Mouse (Mus musculus): Measurements from ENCODE around the gene Synpo2. TPM values are rescaled to one million over a fixed set of nuclear protein-coding genes. Genes with fewer than 3 reads are reported as not detected.

Synpo2 gene
- polyA plus RNA-seq, 2 experiments: 0.03 to 0.04 TPM

- TF ChIP-seq CTCF (IDR thresholded peaks at IDR 0.05; ENCODE audit: low read depth) (no peak), EP300 (IDR thresholded peaks at IDR 0.05; ENCODE audit: low read depth) (no peak)
- H3K4me1 ChIP-seq (replicated peaks; ENCODE audit: control insufficient read depth in 2 of 2, insufficient read depth in 2 of 2, low read length in 1 of 2): peaks cover 0 to 4% of the 10 kb centered on the region in 2 experiments; a peak in 2 of 4 replicates
- DNase-seq (ENCODE audit: low read depth in 3 of 3, low spot score in 3 of 3) (no peak), ATAC-seq (ENCODE audit: insufficient read depth) (no peak)
- no peak overlapping the region for H3K27ac ChIP-seq
- H3K36me3 ChIP-seq (replicated peaks; ENCODE audit: control insufficient read depth, insufficient read depth, low read depth): no peaks in the 10 kb centered on the region
- H3K4me2 ChIP-seq (ENCODE audit: low read depth): no peak overlapping the region
- no peak overlapping the region for H3K4me3 ChIP-seq (ENCODE audit: insufficient read depth in 1 of 2, low read depth in 2 of 2, low read length in 2 of 2)
- H3K9me3 ChIP-seq (ENCODE audit: control insufficient read depth, low read length): no peaks in the 10 kb centered on the region
- no peak overlapping the region for H3K9ac ChIP-seq (replicated peaks)
- H3K27me3 ChIP-seq (ENCODE audit: control insufficient read depth, insufficient read depth, low read length): no peaks in the 10 kb centered on the region
- WGBS (ENCODE audit: insufficient replicate concordance): 73% methylated on average over 1 of the region's 1 CpGs
Observed at GRCm38 (mm10) chr3:123058832-123059231, 177.1 kb downstream of the Synpo2 start.

- Histone ChIP-seq H3K4me1 (replicated peaks; ENCODE audit: control insufficient read depth in 2 of 2, insufficient read depth in 2 of 2, low read length in 1 of 2) (no peaks in the 10 kb centered on the region), H3K27me3 (ENCODE audit: control insufficient read depth, insufficient read depth, low read length) (no peaks in the 10 kb centered on the region), H3K27ac (no peak overlapping the region), H3K9me3 (ENCODE audit: control insufficient read depth, low read length) (no peaks in the 10 kb centered on the region), H3K4me3 (ENCODE audit: insufficient read depth in 1 of 2, low read depth in 2 of 2, low read length in 2 of 2) (no peak overlapping the region), H3K4me2 (ENCODE audit: low read depth) (no peak overlapping the region), H3K36me3 (replicated peaks; ENCODE audit: control insufficient read depth, insufficient read depth, low read depth) (no peaks in the 10 kb centered on the region), H3K9ac (replicated peaks) (no peak overlapping the region)
- ATAC-seq (ENCODE audit: insufficient read depth) (no peak), DNase-seq (ENCODE audit: low read depth in 3 of 3, low spot score in 3 of 3) (no peak)
- WGBS (ENCODE audit: insufficient replicate concordance): 66% methylated on average over 5 of the region's 5 CpGs
- TF ChIP-seq CTCF (IDR thresholded peaks at IDR 0.05; ENCODE audit: low read depth) (no peak), EP300 (IDR thresholded peaks at IDR 0.05; ENCODE audit: low read depth) (no peak)
Observed at GRCm38 (mm10) chr3:123054178-123054577, 181.8 kb downstream of the Synpo2 start.

GRCm38 (mm10) chr3:123053192-123053938 is 182.6 kb downstream of the Synpo2 start:
- 31% methylated on average over 8 of the region's 8 CpGs for WGBS (ENCODE audit: insufficient replicate concordance)
- Histone ChIP-seq H3K27ac (no peak overlapping the region), H3K27me3 (ENCODE audit: control insufficient read depth, insufficient read depth, low read length) (no peaks in the 10 kb centered on the region), H3K9me3 (ENCODE audit: control insufficient read depth, low read length) (no peaks in the 10 kb centered on the region), H3K36me3 (replicated peaks; ENCODE audit: control insufficient read depth, insufficient read depth, low read depth) (no peaks in the 10 kb centered on the region), H3K4me2 (ENCODE audit: low read depth) (no peak overlapping the region), H3K9ac (replicated peaks) (no peak overlapping the region), H3K4me1 (replicated peaks; ENCODE audit: control insufficient read depth in 2 of 2, insufficient read depth in 2 of 2, low read length in 1 of 2) (no peaks in the 10 kb centered on the region), H3K4me3 (ENCODE audit: insufficient read depth in 1 of 2, low read depth in 2 of 2, low read length in 2 of 2) (no peak overlapping the region)
- TF ChIP-seq CTCF (IDR thresholded peaks at IDR 0.05; ENCODE audit: low read depth): no peak
- no peak for TF ChIP-seq EP300 (IDR thresholded peaks at IDR 0.05; ENCODE audit: low read depth)
- ATAC-seq (ENCODE audit: insufficient read depth) (no peak), DNase-seq (ENCODE audit: low read depth in 3 of 3, low spot score in 3 of 3) (no peak)

- 76% methylated on average over 1 of the region's 1 CpGs for WGBS (ENCODE audit: insufficient replicate concordance)
- TF ChIP-seq CTCF (IDR thresholded peaks at IDR 0.05; ENCODE audit: low read depth) (no peak), EP300 (IDR thresholded peaks at IDR 0.05; ENCODE audit: low read depth) (no peak)
- no peaks in the 10 kb centered on the region for H3K27me3 ChIP-seq (ENCODE audit: control insufficient read depth, insufficient read depth, low read length)
- no peak overlapping the region for H3K9ac ChIP-seq (replicated peaks)
- H3K36me3 ChIP-seq (replicated peaks; ENCODE audit: control insufficient read depth, insufficient read depth, low read depth): no peaks in the 10 kb centered on the region
- H3K27ac ChIP-seq: no peak overlapping the region
- H3K9me3 ChIP-seq (ENCODE audit: control insufficient read depth, low read length): no peaks in the 10 kb centered on the region
- no peak for DNase-seq (ENCODE audit: low read depth in 3 of 3, low spot score in 3 of 3)
- H3K4me2 ChIP-seq (ENCODE audit: low read depth): no peak overlapping the region
- no peak for ATAC-seq (ENCODE audit: insufficient read depth)
- no peak overlapping the region for H3K4me3 ChIP-seq (ENCODE audit: insufficient read depth in 1 of 2, low read depth in 2 of 2, low read length in 2 of 2)
- no peaks in the 10 kb centered on the region for H3K4me1 ChIP-seq (replicated peaks; ENCODE audit: control insufficient read depth in 2 of 2, insufficient read depth in 2 of 2, low read length in 1 of 2)
Observed at GRCm38 (mm10) chr3:123042308-123042707, 193.6 kb downstream of the Synpo2 start.

GRCm38 (mm10) chr3:123034752-123035151 is 201.2 kb downstream of the Synpo2 start, which contains the start of gene Myoz2:
Myoz2 (minus strand) TSS chr3:123035015.
- no peaks in the 10 kb centered on the region for H3K27me3 ChIP-seq (ENCODE audit: control insufficient read depth, insufficient read depth, low read length)
- no peak within 1 kb of the TSS for H3K27ac ChIP-seq
- WGBS (ENCODE audit: insufficient replicate concordance): 62% methylated on average over 7 of the region's 7 CpGs
- H3K9ac ChIP-seq (replicated peaks): no peak within 1 kb of the TSS
- DNase-seq (ENCODE audit: low read depth in 3 of 3, low spot score in 3 of 3) (no peak), ATAC-seq (ENCODE audit: insufficient read depth) (no peak)
- no peaks in the 10 kb centered on the region for H3K36me3 ChIP-seq (replicated peaks; ENCODE audit: control insufficient read depth, insufficient read depth, low read depth)
- no peak within 1 kb of the TSS for H3K4me3 ChIP-seq (ENCODE audit: insufficient read depth in 1 of 2, low read depth in 2 of 2, low read length in 2 of 2)
- no peak for TF ChIP-seq CTCF (IDR thresholded peaks at IDR 0.05; ENCODE audit: low read depth)
- TF ChIP-seq EP300 (IDR thresholded peaks at IDR 0.05; ENCODE audit: low read depth): no peak
- H3K9me3 ChIP-seq (ENCODE audit: control insufficient read depth, low read length): no peaks in the 10 kb centered on the region
- H3K4me2 ChIP-seq (ENCODE audit: low read depth): no peak within 1 kb of the TSS
- H3K4me1 ChIP-seq (replicated peaks; ENCODE audit: control insufficient read depth in 2 of 2, insufficient read depth in 2 of 2, low read length in 1 of 2): no peaks in the 10 kb centered on the region

Data from liver, embryonic 14.5 days (tissue).